Mouse (Mus musculus) neural tube, embryonic 14.5 days (tissue): ENCODE measurements around the gene Mynn. TPM values are rescaled to one million over a fixed set of nuclear protein-coding genes. Genes with fewer than 3 reads are reported as not detected.
A peak's percentile ranks its signal among the peaks of the same experiment; 100 is the strongest.

Experiments used
- ATAC-seq: fragments of 200-750 bp; cut with Nextera tagmentation; 2 replicates; pipeline ENCODE4 v1.8.0; 2017; ENCODE audit warnings: low read depth, mild to moderate bottlenecking, moderate TSS enrichment, moderate library complexity
- H3K27ac ChIP-seq: fragments of 300-500 bp; sonication (generic); 2 replicates; pipeline ENCODE4 v1.5.1; 2014; ENCODE audit warnings: low read depth, mild to moderate bottlenecking, control low read depth, low read length, moderate library complexity, mixed read lengths
- H3K27me3 ChIP-seq: fragments of 300-500 bp; sonication (generic); 2 replicates; pipeline ENCODE4 v1.6.1; 2014; ENCODE audit warnings: low read length; ENCODE audit not compliant: control insufficient read depth, insufficient read depth
- H3K36me3 ChIP-seq: fragments of 300-500 bp; sonication (generic); 2 replicates; pipeline ENCODE4 v1.6.1; 2014; ENCODE audit warnings: low read length, mixed read lengths; ENCODE audit not compliant: control insufficient read depth, insufficient read depth
- H3K4me1 ChIP-seq: fragments of 300-500 bp; sonication (generic); 2 replicates; pipeline ENCODE4 v1.6.1; 2014; ENCODE audit warnings: low read length; ENCODE audit not compliant: control insufficient read depth, insufficient read depth
- H3K4me2 ChIP-seq: fragments of 300-500 bp; sonication (generic); 2 replicates; pipeline ENCODE4 v1.6.1; 2014; ENCODE audit warnings: mild to moderate bottlenecking, low read depth, low read length, control low read depth
- H3K4me3 ChIP-seq: fragments of 300-500 bp; sonication (generic); 2 replicates; pipeline ENCODE4 v1.5.1; 2014; ENCODE audit warnings: low read depth, low read length, control low read depth, mixed read lengths
- H3K9ac ChIP-seq: fragments of 300-500 bp; sonication (generic); replicated peaks from 2 replicates; pipeline ENCODE4 v1.6.1; 2014; ENCODE audit warnings: low read depth, mild to moderate bottlenecking, control low read depth, low read length, mixed read lengths
- H3K9me3 ChIP-seq: fragments of 300-500 bp; sonication (generic); 2 replicates; pipeline ENCODE4 v1.6.1; 2016; ENCODE audit warnings: low read length; ENCODE audit not compliant: control insufficient read depth
- WGBS: fragments of 180-500 bp; shearing (Covaris S2); extraction: QIAGEN DNeasy Blood & Tissue Kit; methylation state at CpG from one replicate; pipeline ENCODE4 v1.1.7; 2014; 5-methylcytosine and 5-hydroxymethylcytosine counted together
- polyA plus RNA-seq: library from polyadenylated mRNA; unstranded; fragments of >200 nt; fragmentation: Nextera tagmentation; extraction: Ambion mirVana; gene quantifications from 2 replicates; pipeline ENCODE4 v1.2.1, GENCODE M21; 2014

The Mynn gene
- polyA plus RNA-seq, 1 experiment from 2014 or later = 32.0 TPM

- Histone ChIP-seq H3K27me3 (no peaks in the 10 kb centered on the region), H3K27ac (no peak overlapping the region), H3K36me3 (peaks cover 37% of the 10 kb centered on the region), H3K4me2 (no peak overlapping the region), H3K9me3 (no peaks in the 10 kb centered on the region), H3K4me1 (no peaks in the 10 kb centered on the region), H3K4me3 (no peak overlapping the region), H3K9ac (no peak overlapping the region)
- no peak for ATAC-seq
- WGBS = 92% methylated on average over 3 of the region's 3 CpGs
Measured at GRCm38 (mm10) chr3:30608999-30609398, 7.1 kb downstream of the Mynn start.

GRCm38 (mm10) chr3:30610930-30611329 lies 9.1 kb downstream of the Mynn start:
- Histone ChIP-seq H3K9ac (no peak overlapping the region), H3K4me3 (no peak overlapping the region), H3K36me3 (peaks cover 43% of the 10 kb centered on the region), H3K4me2 (no peak overlapping the region), H3K27me3 (no peaks in the 10 kb centered on the region), H3K27ac (no peak overlapping the region), H3K4me1 (no peaks in the 10 kb centered on the region), H3K9me3 (no peaks in the 10 kb centered on the region)
- WGBS = 90% methylated on average over 4 of the region's 4 CpGs
- ATAC-seq = no peak

- Histone ChIP-seq H3K36me3 (peaks cover 21% of the 10 kb centered on the region; the same call in 1 of the 2 replicates), H3K27ac (no peak overlapping the region), H3K27me3 (no peaks in the 10 kb centered on the region), H3K4me2 (no peak overlapping the region), H3K4me3 (no peak overlapping the region), H3K9me3 (no peaks in the 10 kb centered on the region), H3K9ac (no peak overlapping the region), H3K4me1 (no peaks in the 10 kb centered on the region)
- 84% methylated on average over 8 of the region's 8 CpGs for WGBS
- no peak for ATAC-seq
Measured at GRCm38 (mm10) chr3:30620132-30620531, 18.3 kb downstream of the Mynn start.

GRCm38 (mm10) chr3:30633681-30634080 lies 31.8 kb downstream of the Mynn start:
- H3K9me3 ChIP-seq = no peaks in the 10 kb centered on the region
- no peak overlapping the region for H3K4me3 ChIP-seq
- H3K36me3 ChIP-seq = no peaks in the 10 kb centered on the region
- H3K4me2 ChIP-seq = no peak overlapping the region
- WGBS = 71% methylated on average over 3 of the region's 3 CpGs
- H3K27ac ChIP-seq = no peak overlapping the region
- no peaks in the 10 kb centered on the region for H3K4me1 ChIP-seq
- no peak for ATAC-seq
- H3K27me3 ChIP-seq = no peaks in the 10 kb centered on the region
- no peak overlapping the region for H3K9ac ChIP-seq

GRCm38 (mm10) chr3:30635629-30636028 lies 33.8 kb downstream of the Mynn start:
- no peaks in the 10 kb centered on the region for H3K36me3 ChIP-seq
- no peak overlapping the region for H3K4me2 ChIP-seq
- H3K4me1 ChIP-seq = no peaks in the 10 kb centered on the region
- H3K27ac ChIP-seq = no peak overlapping the region
- no peak overlapping the region for H3K9ac ChIP-seq
- 88% methylated on average over 4 of the region's 4 CpGs for WGBS
- ATAC-seq = no peak
- H3K27me3 ChIP-seq = no peaks in the 10 kb centered on the region
- H3K9me3 ChIP-seq = no peaks in the 10 kb centered on the region
- H3K4me3 ChIP-seq = no peak overlapping the region

- Histone ChIP-seq H3K4me3 (no peak within 1 kb of the TSS), H3K9me3 (no peaks in the 10 kb centered on the region), H3K27ac (no peak within 1 kb of the TSS), H3K4me1 (no peaks in the 10 kb centered on the region), H3K36me3 (no peaks in the 10 kb centered on the region), H3K4me2 (no peak within 1 kb of the TSS), H3K9ac (no peak within 1 kb of the TSS), H3K27me3 (0 out of 2 replicates have a peak, but pooled peaks cover 1% of the 10 kb centered on the region)
- ATAC-seq = no peak
- WGBS = 84% methylated on average over 2 of the region's 2 CpGs
Measured at GRCm38 (mm10) chr3:30644207-30644606, 42.3 kb downstream of the Mynn start, which contains the start of gene Lrriq4. TSS of gene Lrriq4 (plus strand) at chr3:30644507.

- no peak overlapping the region for H3K27ac ChIP-seq
- H3K36me3 ChIP-seq = no peaks in the 10 kb centered on the region
- H3K4me2 ChIP-seq = no peak overlapping the region
- peaks cover 6% of the 10 kb centered on the region; the same call in 1 of the 2 replicates for H3K4me1 ChIP-seq
- ATAC-seq = no peak
- no peaks in the 10 kb centered on the region for H3K9me3 ChIP-seq
- H3K4me3 ChIP-seq = no peak overlapping the region
- H3K9ac ChIP-seq = no peak overlapping the region
- 44% methylated on average over 8 of the region's 8 CpGs for WGBS
- H3K27me3 ChIP-seq = peaks cover 7% of the 10 kb centered on the region; the same call in 1 of the 2 replicates
Measured at GRCm38 (mm10) chr3:30646761-30647160, 44.9 kb downstream of the Mynn start.

GRCm38 (mm10) chr3:30647440-30648090 lies 45.7 kb downstream of the Mynn start, which contains the start of gene Lrrc34:
TSS of gene Lrrc34 (minus strand) at chr3:30647869.
- peaks cover 7% of the 10 kb centered on the region; the same call in 1 of the 2 replicates for H3K27me3 ChIP-seq
- peaks cover 6% of the 10 kb centered on the region; the same call in 1 of the 2 replicates for H3K4me1 ChIP-seq
- H3K36me3 ChIP-seq = no peaks in the 10 kb centered on the region
- H3K9ac ChIP-seq = peak within 1 kb of the TSS; percentile 22; the same call in 1 of the 2 replicates
- no peak within 1 kb of the TSS for H3K27ac ChIP-seq
- WGBS = 2% methylated on average over 25 of the region's 25 CpGs
- peak within 1 kb of the TSS; percentile 26; the same call in 1 of the 2 replicates for H3K4me3 ChIP-seq
- H3K9me3 ChIP-seq = no peaks in the 10 kb centered on the region
- H3K4me2 ChIP-seq = peak within 1 kb of the TSS; percentile 56
- ATAC-seq = peak; percentile 85; the same call in 1 of the 2 replicates

GRCm38 (mm10) chr3:30648466-30648865 lies 46.6 kb downstream of the Mynn start:
- Histone ChIP-seq H3K9me3 (no peaks in the 10 kb centered on the region), H3K27ac (no peak overlapping the region), H3K9ac (no peak overlapping the region), H3K4me2 (no peak overlapping the region), H3K4me3 (no peak overlapping the region), H3K27me3 (peaks cover 7% of the 10 kb centered on the region; the same call in 1 of the 2 replicates), H3K4me1 (peaks cover 6% of the 10 kb centered on the region; the same call in 1 of the 2 replicates), H3K36me3 (no peaks in the 10 kb centered on the region)
- ATAC-seq = no peak
- WGBS = 83% methylated on average over 2 of the region's 2 CpGs
